Mouse (Mus musculus) lung, postnatal 0 days (tissue): Measurements from ENCODE around the gene Rpl3l. TPM values are rescaled to one million over a fixed set of nuclear protein-coding genes. Genes with fewer than 3 reads are reported as not detected.

Experiments
- ATAC-seq: fragments of 200-750 bp; cut with Nextera tagmentation; 2 replicates; pipeline ENCODE4 v1.8.0; 2017; ENCODE audit warnings: moderate library complexity
- DNase-seq: peaks from one replicate; pipeline ENCODE4 v3.0.0-alpha.2; 2016; ENCODE audit warnings: low spot score
- H3K27ac ChIP-seq: fragments of 300-500 bp; sonication (generic); 2 replicates; pipeline ENCODE4 v1.5.1; 2014; ENCODE audit warnings: antibody characterized with exemption, mild to moderate bottlenecking, low read length, mixed read lengths
- H3K27me3 ChIP-seq: fragments of 300-500 bp; sonication (generic); replicated peaks from 2 replicates; pipeline ENCODE4 v1.6.1; 2014; ENCODE audit warnings: low read length, mixed read lengths; ENCODE audit not compliant: insufficient read depth
- H3K36me3 ChIP-seq: fragments of 300-500 bp; sonication (generic); 2 replicates; pipeline ENCODE4 v1.6.1; 2014; ENCODE audit warnings: low read length, mixed read lengths; ENCODE audit not compliant: insufficient read depth
- H3K4me1 ChIP-seq: fragments of 300-500 bp; sonication (generic); 2 replicates; pipeline ENCODE4 v1.6.1; 2014; ENCODE audit warnings: antibody characterized with exemption, low read depth, low read length, mixed read lengths; ENCODE audit not compliant: insufficient read depth
- H3K4me2 ChIP-seq: fragments of 300-500 bp; sonication (generic); replicated peaks from 2 replicates; pipeline ENCODE4 v1.6.1; 2014; ENCODE audit warnings: low read depth, mild to moderate bottlenecking, low read length, moderate library complexity, mixed read lengths
- H3K4me3 ChIP-seq: fragments of 300-500 bp; sonication (generic); 2 replicates; pipeline ENCODE4 v1.5.1; 2014; ENCODE audit warnings: low read depth, low read length
- H3K9ac ChIP-seq: fragments of 300-500 bp; sonication (generic); replicated peaks from 2 replicates; pipeline ENCODE4 v1.6.1; 2014; ENCODE audit warnings: low read depth, mild to moderate bottlenecking
- H3K9me3 ChIP-seq: fragments of 300-500 bp; sonication (generic); 2 replicates; pipeline ENCODE4 v1.6.1; 2016; ENCODE audit warnings: low read length, mixed read lengths
- CTCF ChIP-seq: IDR thresholded peaks from 2 replicates; pipeline ENCODE4 v1.5.1; 2016; ENCODE audit warnings: antibody characterized with exemption, mild to moderate bottlenecking
- EP300 ChIP-seq: IDR thresholded peaks from 2 replicates; pipeline ENCODE4 v1.6.1; 2016; ENCODE audit warnings: antibody characterized with exemption, mild to moderate bottlenecking, control low read depth
- WGBS: fragments of 180-500 bp; shearing (Covaris S2); extraction: QIAGEN DNeasy Blood & Tissue Kit; methylation state at CpG from one replicate; pipeline ENCODE4 v1.1.7; 2014; 5-methylcytosine and 5-hydroxymethylcytosine counted together
- polyA plus RNA-seq: library from polyadenylated mRNA; unstranded; fragments of >200 nt; fragmentation: Nextera tagmentation; extraction: Ambion mirVana; gene quantifications from 2 replicates; pipeline ENCODE4 v1.2.1, GENCODE M21; 2015

Gene Rpl3l
- polyA plus RNA-seq, 1 experiment from 2014 or later: 0.19 TPM

GRCm38 (mm10) chr17:24730787-24731186 is 3.2 kb downstream of the Rpl3l start:
- H3K4me3 ChIP-seq: no peak overlapping the region
- H3K9ac ChIP-seq: no peak overlapping the region
- no peaks in the 10 kb centered on the region; the same call in 1 of the 2 replicates for H3K4me1 ChIP-seq
- DNase-seq (no peak), ATAC-seq (no peak)
- no peaks in the 10 kb centered on the region for H3K36me3 ChIP-seq
- H3K9me3 ChIP-seq: no peaks in the 10 kb centered on the region
- H3K27me3 ChIP-seq: no peaks in the 10 kb centered on the region
- WGBS: 80% methylated on average over 14 of the region's 14 CpGs
- no peak overlapping the region for H3K27ac ChIP-seq
- no peak overlapping the region for H3K4me2 ChIP-seq
- no peak for TF ChIP-seq EP300
- TF ChIP-seq CTCF: no peak

GRCm38 (mm10) chr17:24732233-24732935 is 4.8 kb downstream of the Rpl3l start:
- no peak overlapping the region for H3K9ac ChIP-seq
- no peak for ATAC-seq

GRCm38 (mm10) chr17:24733434-24734050 is 5.9 kb downstream of the Rpl3l start:
- Histone ChIP-seq H3K36me3 (no peaks in the 10 kb centered on the region), H3K4me3 (no peak overlapping the region), H3K27ac (no peak overlapping the region), H3K27me3 (no peaks in the 10 kb centered on the region), H3K4me1 (peaks cover 7% of the 10 kb centered on the region; the same call in 1 of the 2 replicates), H3K9ac (no peak overlapping the region), H3K9me3 (no peaks in the 10 kb centered on the region), H3K4me2 (no peak overlapping the region)
- ATAC-seq: no peak
- TF ChIP-seq CTCF: no peak
- TF ChIP-seq EP300: no peak
- 84% methylated on average over 21 of the region's 21 CpGs for WGBS
- DNase-seq: peak; percentile 25

More at GRCm38 (mm10) chr17:24732233-24732935, 4.8 kb downstream of the Rpl3l start:
- WGBS: 75% methylated on average over 12 of the region's 12 CpGs
- H3K36me3 ChIP-seq: no peaks in the 10 kb centered on the region
- H3K4me1 ChIP-seq: peaks cover 7% of the 10 kb centered on the region; the same call in 1 of the 2 replicates
- no peak overlapping the region for H3K4me3 ChIP-seq
- H3K9me3 ChIP-seq: no peaks in the 10 kb centered on the region
- TF ChIP-seq CTCF: no peak
- no peak for TF ChIP-seq EP300
- H3K27ac ChIP-seq: no peak overlapping the region
- no peak overlapping the region for H3K4me2 ChIP-seq
- H3K27me3 ChIP-seq: no peaks in the 10 kb centered on the region
- no peak for DNase-seq

- Histone ChIP-seq H3K9ac (no peak overlapping the region), H3K9me3 (no peaks in the 10 kb centered on the region), H3K27me3 (no peaks in the 10 kb centered on the region), H3K27ac (no peak overlapping the region), H3K4me2 (no peak overlapping the region), H3K4me1 (peaks cover 7% of the 10 kb centered on the region; the same call in 1 of the 2 replicates), H3K36me3 (no peaks in the 10 kb centered on the region), H3K4me3 (no peak overlapping the region)
- DNase-seq: no peak
- WGBS: 88% methylated on average over 1 of the region's 1 CpGs
- TF ChIP-seq EP300 (no peak), CTCF (peak; percentile 15; the same call in 1 of the 2 replicates)
- no peak for ATAC-seq
Measured at GRCm38 (mm10) chr17:24734513-24734912, 6.9 kb downstream of the Rpl3l start.

- H3K27ac ChIP-seq: peak overlapping the region; percentile 71; the same call in 1 of the 2 replicates
Measured at GRCm38 (mm10) chr17:24735446-24735845, 7.8 kb downstream of the Rpl3l start.

GRCm38 (mm10) chr17:24736330-24737051 is 8.9 kb downstream of the Rpl3l start, which contains the start of gene Msrb1:
TSS of gene Msrb1 (plus strand) at chr17:24736642.
- DNase-seq (peak; percentile 100), ATAC-seq (peak; percentile 98)
- H3K9me3 ChIP-seq: no peaks in the 10 kb centered on the region
- peak within 1 kb of the TSS; percentile 45 for H3K9ac ChIP-seq
- under 1% methylated on average over 29 of the region's 29 CpGs for WGBS
- H3K27ac ChIP-seq: peak within 1 kb of the TSS; percentile 83
- H3K4me2 ChIP-seq: peak within 1 kb of the TSS; percentile 85
- peak within 1 kb of the TSS; percentile 60 for H3K4me3 ChIP-seq
- H3K27me3 ChIP-seq: no peaks in the 10 kb centered on the region
- H3K36me3 ChIP-seq: peaks cover 8% of the 10 kb centered on the region; the same call in 1 of the 2 replicates
- TF ChIP-seq CTCF (no peak), EP300 (peak; percentile 20; the same call in 1 of the 2 replicates)
- H3K4me1 ChIP-seq: peaks cover 7% of the 10 kb centered on the region; the same call in 1 of the 2 replicates

More at GRCm38 (mm10) chr17:24735446-24735845, 7.8 kb downstream of the Rpl3l start:
- Histone ChIP-seq H3K4me2 (peak overlapping the region; percentile 85; the same call in 1 of the 2 replicates), H3K36me3 (0 out of 2 replicates have a peak, but pooled peaks cover 6% of the 10 kb centered on the region), H3K27me3 (no peaks in the 10 kb centered on the region), H3K9me3 (no peaks in the 10 kb centered on the region), H3K4me3 (no peak overlapping the region), H3K4me1 (peaks cover 7% of the 10 kb centered on the region; the same call in 1 of the 2 replicates), H3K9ac (no peak overlapping the region)
- no peak for ATAC-seq
- WGBS: 85% methylated on average over 7 of the region's 7 CpGs
- DNase-seq: no peak
- no peak for TF ChIP-seq EP300
- TF ChIP-seq CTCF: no peak
